Mouse (Mus musculus) mouse trophoblast stem cell (cell line): ENCODE data around the gene Ptges3.

ENCODE experiments used
- in situ Hi-C, 2 experiments: fragments of 300-500 bp; cut with MseI, MboI; formaldehyde crosslinking; loops; 2 replicates in 1 of 2; 3 replicates in 1 of 2; pipeline ENCODE4 v1.15.1; 2025

Gene Ptges3

GRCm38 (mm10) chr10:128092506-128093495 is 34.0 kb downstream of the Ptges3 start:
- in situ Hi-C loops: loop anchor here (5.0 to 10.0 kb wide), 2 partner anchors 92 to 94 kb away; partner anchors contain the start of gene Rbms2 (in 1 of the 2)

- in situ Hi-C loops: loop anchor here (5.0 to 10.0 kb wide), 2 partner anchors 91 to 94 kb away; partner anchors contain the start of gene Rbms2 (in 1 of the 2)
Observed at GRCm38 (mm10) chr10:128093496-128094294, 34.9 kb downstream of the Ptges3 start.

DNA sequence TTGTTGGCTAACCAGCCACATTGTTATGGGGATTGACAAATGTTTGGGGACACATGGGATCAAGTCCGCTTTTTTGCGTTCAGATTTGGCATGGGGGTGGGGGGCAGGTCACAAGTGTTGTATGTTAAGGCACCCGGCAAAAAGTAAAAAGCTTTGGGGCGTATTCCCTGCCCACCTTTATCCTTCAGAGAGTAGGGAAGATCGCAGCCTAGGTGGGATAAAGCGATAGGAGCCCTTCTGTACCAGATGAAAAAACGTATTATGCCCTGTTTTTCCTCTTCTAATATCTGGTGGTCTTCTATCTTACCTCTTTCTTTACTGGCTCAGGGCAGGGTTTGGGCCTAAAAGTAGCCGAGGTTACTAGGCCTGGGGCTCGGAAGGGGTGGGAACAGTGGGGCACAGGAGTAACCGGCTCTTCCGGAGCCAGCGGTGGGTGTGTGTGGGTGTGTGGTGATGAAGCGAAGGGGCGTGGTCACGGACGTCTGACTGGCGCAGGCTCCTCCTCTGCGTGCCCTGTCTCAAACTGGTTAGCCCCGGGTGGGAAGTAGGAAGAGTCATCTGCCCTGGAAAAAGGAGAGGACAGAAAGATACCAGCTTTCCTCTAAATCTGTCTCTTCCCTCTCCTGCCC is 35.7 kb downstream of the Ptges3 start:
- in situ Hi-C loops: loop anchor here (5.0 to 10.0 kb wide), 2 partner anchors 90 to 93 kb away; partner anchors contain the start of gene Rbms2 (in 1 of the 2)

GRCm38 (mm10) chr10:128095003-128095636 is 36.4 kb downstream of the Ptges3 start:
- in situ Hi-C loops: loop anchor here in 1 of 2 experiments (10.0 kb wide), 1 partner anchor 90 kb away; the partner anchor contains the start of gene Rbms2

DNA sequence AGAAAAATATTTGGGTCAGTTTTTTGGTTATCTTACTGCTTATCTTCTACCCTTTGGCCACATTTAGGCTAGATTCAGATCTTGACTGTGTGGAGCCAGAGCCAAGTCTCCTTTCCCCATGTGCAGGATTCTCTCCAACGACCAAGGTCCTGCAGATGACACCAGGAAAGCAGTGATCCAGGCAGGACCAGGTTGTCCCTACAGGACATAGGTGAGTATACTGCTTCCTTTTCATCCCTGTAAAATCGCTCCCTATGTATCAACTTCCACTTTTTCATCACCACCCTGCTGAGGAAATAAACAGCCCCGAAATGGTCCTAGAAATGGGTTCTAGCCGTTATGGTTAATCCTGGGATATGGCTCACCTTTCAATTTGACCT is 37.5 kb downstream of the Ptges3 start:
- in situ Hi-C loops: loop anchor here in 1 of 2 experiments (10.0 kb wide), 1 partner anchor 88 kb away; the partner anchor contains the start of gene Rbms2

DNA sequence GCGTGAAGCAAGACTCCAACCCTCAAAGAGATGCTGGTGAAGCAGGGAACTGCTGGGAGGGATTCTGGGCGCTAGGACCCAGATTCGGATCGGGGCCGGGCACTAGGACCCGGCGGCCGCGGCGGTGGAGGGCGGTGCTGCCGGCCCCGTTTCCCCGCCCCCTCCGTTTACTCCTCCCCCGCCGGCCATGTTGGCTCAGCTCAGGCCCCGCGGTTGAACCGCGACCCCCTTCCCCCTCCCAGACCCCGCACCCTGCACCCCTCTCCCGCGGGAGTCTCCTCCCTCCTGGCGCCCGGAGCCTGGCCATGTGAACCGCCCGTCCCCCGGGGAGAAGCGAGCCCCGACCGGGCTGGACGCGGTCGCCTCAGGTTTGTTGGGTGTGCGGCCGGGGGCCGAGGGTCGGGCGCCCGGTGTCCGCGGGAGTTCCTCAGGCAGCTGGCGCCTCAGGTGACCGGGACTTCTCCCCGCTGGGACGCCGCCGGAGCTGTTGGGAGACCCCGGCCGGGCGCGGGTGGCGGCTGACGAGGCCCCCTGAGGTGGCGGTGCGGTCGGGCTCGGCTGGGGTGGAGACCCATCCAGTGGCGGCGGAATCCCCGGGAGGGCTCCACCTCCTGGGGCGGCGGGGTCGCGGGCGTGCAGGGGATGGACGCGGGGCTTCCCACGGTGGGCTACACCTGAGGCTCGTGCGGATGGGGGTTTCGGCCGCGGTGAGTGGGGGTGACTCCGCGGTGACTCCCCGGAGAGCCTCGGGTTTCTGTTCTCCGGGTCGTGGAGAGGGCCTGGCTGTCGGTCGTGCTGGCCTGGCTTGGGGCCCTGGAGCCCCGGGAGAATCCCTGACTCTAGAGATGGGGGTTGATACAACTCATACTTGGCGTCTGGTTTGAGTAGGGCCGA is 38.2 kb downstream of the Ptges3 start:
- in situ Hi-C loops: loop anchor here in 1 of 2 experiments (10.0 kb wide), 1 partner anchor 88 kb away; the partner anchor contains the start of gene Rbms2

- in situ Hi-C loops: loop anchor here in 1 of 2 experiments (10.0 kb wide), 1 partner anchor 87 kb away; the partner anchor contains the start of gene Rbms2
Observed at GRCm38 (mm10) chr10:128097587-128097971, 38.8 kb downstream of the Ptges3 start.

- in situ Hi-C loops: no loop called here
Observed at GRCm38 (mm10) chr10:128110103-128110761, 51.5 kb downstream of the Ptges3 start.

GRCm38 (mm10) chr10:128111227-128111626 is 52.5 kb downstream of the Ptges3 start:
- in situ Hi-C loops: no loop called here

DNA sequence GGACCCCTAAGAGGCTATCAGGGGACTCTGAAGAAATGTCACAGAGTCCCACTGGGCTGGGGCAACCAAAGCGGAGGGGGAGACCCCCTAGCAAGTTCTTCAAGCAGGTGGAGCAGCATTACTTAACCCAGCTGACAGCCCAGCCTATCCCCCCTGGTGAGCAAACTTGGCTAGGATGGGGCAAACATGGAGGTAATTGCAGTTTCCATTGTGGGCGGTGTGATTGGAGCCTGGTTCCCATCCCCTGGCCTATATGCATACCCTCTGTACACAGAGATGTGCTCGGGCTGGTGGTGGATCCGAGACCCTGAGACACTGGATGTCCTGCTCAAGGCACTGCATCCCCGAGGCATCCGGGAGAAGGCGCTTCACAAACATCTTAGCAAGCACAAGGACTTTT is 65.1 kb downstream of the Ptges3 start:
- in situ Hi-C loops: no loop called here

- in situ Hi-C loops: no loop called here
Observed at GRCm38 (mm10) chr10:128124831-128125230, 66.1 kb downstream of the Ptges3 start.

DNA sequence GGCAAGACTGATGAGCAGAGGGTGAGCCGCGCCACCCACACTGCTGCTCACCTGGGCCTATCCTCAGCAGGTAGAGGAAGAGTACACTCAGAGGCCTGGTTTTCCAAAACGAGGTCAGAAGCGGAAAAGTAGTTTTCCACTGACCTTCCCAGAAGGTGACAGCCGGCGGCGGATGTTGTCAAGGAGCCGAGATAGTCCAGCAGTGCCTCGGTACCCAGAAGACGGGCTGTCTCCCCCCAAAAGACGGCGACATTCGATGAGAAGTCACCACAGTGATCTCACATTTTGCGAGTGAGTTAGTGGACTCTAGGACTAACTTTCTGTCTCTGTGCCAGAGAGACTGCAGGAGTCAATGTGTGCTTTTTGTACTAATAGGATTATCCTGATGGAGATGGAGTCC is 67.2 kb downstream of the Ptges3 start:
- in situ Hi-C loops: no loop called here
